8 mouse cellular contexts compared by ENCODE assay signal in the genomic region with DNA sequence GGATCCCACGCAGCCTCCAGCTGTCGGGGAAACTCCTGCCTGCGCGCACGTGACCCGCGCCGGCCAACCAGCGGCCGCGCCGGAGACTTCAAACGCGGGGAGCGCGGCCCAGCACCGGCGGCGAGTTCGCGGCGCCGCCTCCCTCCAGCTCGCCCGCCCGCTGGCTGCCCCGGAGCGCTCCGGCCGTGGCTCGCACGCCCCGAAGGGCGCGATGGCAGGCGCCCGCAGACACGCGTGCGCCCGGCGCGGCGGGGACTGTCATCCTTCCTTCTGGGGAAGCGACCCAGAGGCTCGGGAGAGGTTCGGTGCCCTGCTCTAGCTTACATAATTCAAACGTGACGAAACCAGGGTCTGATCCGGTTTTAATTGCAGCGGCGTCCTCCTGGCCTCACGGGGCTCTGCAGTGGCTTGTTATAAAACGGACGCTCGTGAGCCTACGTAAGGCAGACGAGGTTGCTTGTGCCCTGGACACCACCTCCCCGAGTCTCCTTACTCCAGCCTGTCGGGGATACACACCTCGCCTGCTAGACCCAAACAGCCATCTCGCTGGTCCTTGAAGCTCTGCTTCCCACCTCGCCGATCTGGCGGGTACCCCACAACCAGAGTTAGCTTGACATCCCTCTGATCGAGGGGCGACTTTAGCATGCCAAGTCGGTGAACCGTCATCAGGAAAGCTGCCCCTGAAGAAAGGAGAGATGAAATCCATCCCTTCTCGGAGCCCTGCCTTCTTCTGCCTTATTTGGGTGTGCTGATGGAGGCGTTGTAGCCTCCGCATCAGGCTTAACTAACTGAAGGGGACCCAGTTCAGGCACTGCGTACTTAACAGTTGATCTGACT. TPM values are rescaled to one million over a fixed set of nuclear protein-coding genes. Genes with fewer than 3 reads are reported as not detected.
DNase-seq lines count a peak whose midpoint lies in the region; ATAC-seq lines count a peak whose summit lies in the region.

Gene Yaf2, minus strand, starts transcription at position 11 of the 837 bp plus-strand sequence.

- H3K9me3 ChIP-seq in heart, embryonic 14.5 days (ENCODE audit: control insufficient read depth, low read length) = no peaks in the 10 kb centered on the region
- H3K9me3 ChIP-seq in liver, embryonic 13.5 days (replicated peaks) = no peaks in the 10 kb centered on the region
- H3K9me3 ChIP-seq in stomach, embryonic 16.5 days (replicated peaks; ENCODE audit: control insufficient read depth, low read length) = no peaks in the 10 kb centered on the region

- no peaks in the 10 kb centered on the region for H3K27me3 ChIP-seq in heart, embryonic 14.5 days (ENCODE audit: control insufficient read depth, insufficient read depth, low read length)
- 0 out of 2 replicates have a peak, but pooled peaks cover 5% of the 10 kb centered on the region for H3K27me3 ChIP-seq in liver, embryonic 13.5 days
- no peaks in the 10 kb centered on the region for H3K27me3 ChIP-seq in stomach, embryonic 16.5 days (ENCODE audit: control insufficient read depth, insufficient read depth, low read length)

- H3K4me2 ChIP-seq in heart, embryonic 14.5 days (ENCODE audit: low read length) = peak within 1 kb of the TSS; percentile 88
- H3K4me2 ChIP-seq in liver, embryonic 13.5 days = peak within 1 kb of the TSS; percentile 96
- H3K4me2 ChIP-seq in stomach, embryonic 16.5 days (ENCODE audit: low read depth, low read length) = peak within 1 kb of the TSS; percentile 93

- H3K9ac ChIP-seq in heart, embryonic 14.5 days (ENCODE audit: low read length) = peak within 1 kb of the TSS; percentile 93
- H3K9ac ChIP-seq in liver, embryonic 13.5 days = peak within 1 kb of the TSS; percentile 93
- peak within 1 kb of the TSS; percentile 95 for H3K9ac ChIP-seq in stomach, embryonic 16.5 days (ENCODE audit: low read length)

- H3K27ac ChIP-seq in brown adipose tissue, adult 24 weeks (replicated peaks; ENCODE audit: low read depth, low read length) = peak within 1 kb of the TSS; percentile 62
- H3K27ac ChIP-seq in heart, embryonic 14.5 days (replicated peaks in 1 of 2; ENCODE audit: control insufficient read depth in 1 of 2, insufficient read depth in 1 of 2, low read depth in 2 of 2, low read length in 2 of 2) = peak within 1 kb of the TSS; percentile 90 to 98
- peak within 1 kb of the TSS; percentile 88 for H3K27ac ChIP-seq in liver, embryonic 13.5 days
- H3K27ac ChIP-seq in stomach, embryonic 16.5 days (ENCODE audit: low read length) = peak within 1 kb of the TSS; percentile 92

- ATAC-seq in heart, embryonic 14.5 days (ENCODE audit: insufficient number of reproducible peaks, insufficient read depth, low FRiP score, low read depth) = peak; percentile 95
- peak; percentile 91 for ATAC-seq in liver, embryonic 13.5 days (ENCODE audit: low read depth)
- peak; percentile 96 for ATAC-seq in stomach, embryonic 16.5 days (ENCODE audit: insufficient read depth, low FRiP score)

- DNase-seq in CD4-positive, CD25-positive, alpha-beta regulatory T cell, adult 2 months (ENCODE audit: low read depth, low spot score) = peak; percentile 95
- peak; percentile 52 for DNase-seq in fibroblast of lung, adult 2 months (ENCODE audit: low read depth)
- peak; percentile 93 for DNase-seq in kidney, postnatal 14 days
- DNase-seq in liver, embryonic 13.5 days = peak; percentile 80
- peak; percentile 85 for DNase-seq in neural tube, embryonic 10.5 days (ENCODE audit: extremely low spot score, low spot score)

- WGBS in heart, embryonic 14.5 days = under 1% methylated on average over 73 of the region's 73 CpGs
- under 1% methylated on average over 65 of the region's 73 CpGs for WGBS in liver, embryonic 13.5 days (ENCODE audit: insufficient replicate concordance)
- WGBS in stomach, embryonic 16.5 days = under 1% methylated on average over 54 of the region's 73 CpGs

- peaks cover 3% of the 10 kb centered on the region; the same call in 1 of the 2 replicates for H3K4me1 ChIP-seq in brown adipose tissue, adult 24 weeks (ENCODE audit: control insufficient read depth, insufficient read depth, insufficient read length, low read length)
- peaks cover 0 to 4% of the 10 kb centered on the region in 2 experiments; a peak in 2 of 4 replicates for H3K4me1 ChIP-seq in heart, embryonic 14.5 days (ENCODE audit: control insufficient read depth in 2 of 2, insufficient read depth in 2 of 2, low read length in 2 of 2)
- peaks cover 27% of the 10 kb centered on the region for H3K4me1 ChIP-seq in liver, embryonic 13.5 days (replicated peaks)
- no peaks in the 10 kb centered on the region for H3K4me1 ChIP-seq in stomach, embryonic 16.5 days (ENCODE audit: control insufficient read depth, insufficient read depth, low read length)

- peaks cover 8% of the 10 kb centered on the region; the same call in 1 of the 2 replicates for H3K36me3 ChIP-seq in heart, embryonic 14.5 days (ENCODE audit: control insufficient read depth, insufficient read depth, low read length)
- H3K36me3 ChIP-seq in liver, embryonic 13.5 days = peaks cover 8% of the 10 kb centered on the region
- H3K36me3 ChIP-seq in stomach, embryonic 16.5 days (ENCODE audit: control insufficient read depth, insufficient read depth, low read length) = no peaks in the 10 kb centered on the region

- peak within 1 kb of the TSS; percentile 97 for H3K4me3 ChIP-seq in brown adipose tissue, adult 24 weeks (ENCODE audit: insufficient read depth, low read depth, low read length)
- peak within 1 kb of the TSS; percentile 78 to 82 for H3K4me3 ChIP-seq in heart, embryonic 14.5 days (ENCODE audit: control insufficient read depth in 1 of 2, insufficient read depth in 1 of 2, low read depth in 1 of 2, low read length in 2 of 2)
- H3K4me3 ChIP-seq in liver, embryonic 13.5 days (replicated peaks) = peak within 1 kb of the TSS; percentile 94
- H3K4me3 ChIP-seq in stomach, embryonic 16.5 days (replicated peaks; ENCODE audit: low read length) = peak within 1 kb of the TSS; percentile 90

RNA-seq across cellular contexts. Expression of gene Yaf2, which starts in this region (rescaled TPM):
- polyA plus RNA-seq in brown adipose tissue, adult 24 weeks (2012; ENCODE audit: insufficient read depth, insufficient read length, missing spikeins) = 37.8 and 62.9 TPM in 2 replicates
- polyA plus RNA-seq in heart, embryonic 14.5 days (2014; fragmentation: Nextera tagmentation; extraction: Ambion mirVana) = 87.9 and 89.6 TPM in 2 replicates
- polyA plus RNA-seq in liver, embryonic 13.5 days (2015; fragmentation: Nextera tagmentation; extraction: Ambion mirVana) = 35.0 and 36.7 TPM in 2 replicates
- polyA plus RNA-seq in stomach, embryonic 16.5 days (2015; fragmentation: Nextera tagmentation; extraction: Ambion mirVana) = 36.2 and 38.9 TPM in 2 replicates

Comparison
In these comparisons a context has a peak if more than half of its experiments do, and no peak if none do; other contexts are left out.
1. Peak in every context shown above with its lines: DNase-seq, ATAC-seq, H3K4me3 ChIP-seq and H3K27ac ChIP-seq.